Mouse (Mus musculus): Measurements from ENCODE around the gene Cfap299. TPM values are rescaled to one million over a fixed set of nuclear protein-coding genes. Genes with fewer than 3 reads are reported as not detected.

Gene Cfap299
- polyA plus RNA-seq, 1 experiment from 2014 or later = 0.46 TPM

DNA sequence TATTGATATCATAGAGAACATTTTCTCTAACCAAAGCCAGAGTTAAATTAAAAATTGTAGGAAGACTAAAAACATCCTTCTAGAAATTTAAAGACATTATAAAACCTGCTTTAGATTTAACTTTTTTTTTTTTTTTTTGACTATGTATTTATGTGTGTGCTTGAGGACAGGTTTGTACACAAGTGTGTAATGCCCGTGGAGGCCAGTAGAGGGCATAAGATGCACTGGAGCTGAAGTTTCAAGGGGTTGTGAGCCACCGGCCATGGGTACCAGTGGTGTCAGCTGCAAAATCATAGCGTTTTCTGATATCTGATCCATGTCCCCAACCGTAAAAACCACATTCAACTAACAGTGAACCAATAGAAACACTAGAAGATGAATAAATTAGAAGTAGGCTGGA is 377.5 kb downstream of the Cfap299 start:
- Histone ChIP-seq H3K27ac (no peak overlapping the region), H3K36me3 (no peaks in the 10 kb centered on the region), H3K27me3 (0 out of 2 replicates have a peak, but pooled peaks cover 3% of the 10 kb centered on the region), H3K4me1 (peaks cover 19% of the 10 kb centered on the region), H3K4me3 (no peak overlapping the region), H3K4me2 (replicated peaks) (no peak overlapping the region), H3K9me3 (no peaks in the 10 kb centered on the region), H3K9ac (no peak overlapping the region)
- no peak for ATAC-seq (ENCODE audit: low FRiP score, low read depth)
- WGBS = 72% methylated on average over 4 of the region's 4 CpGs

DNA sequence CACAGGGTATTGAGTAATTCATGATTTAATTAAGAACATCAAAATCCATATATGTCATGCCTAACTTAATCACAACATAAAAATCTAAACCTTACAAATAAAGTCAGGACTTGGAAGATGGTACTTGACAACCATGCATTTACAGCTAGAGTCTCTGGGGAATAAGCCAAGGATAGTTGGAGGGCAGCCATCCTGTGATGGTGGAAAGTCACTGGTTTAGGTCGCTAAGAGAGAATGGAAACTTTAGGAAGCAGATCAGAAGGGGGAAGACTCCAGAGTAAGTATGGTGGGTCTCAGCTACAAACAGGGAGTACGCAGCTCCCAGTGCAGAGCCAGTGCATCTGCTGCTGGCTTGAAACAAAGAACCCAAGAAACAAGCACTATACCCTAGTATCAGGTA is 386.3 kb downstream of the Cfap299 start:
- H3K9ac ChIP-seq = no peak overlapping the region
- no peak for ATAC-seq (ENCODE audit: low FRiP score, low read depth)
- H3K4me2 ChIP-seq (replicated peaks) = no peak overlapping the region
- H3K4me1 ChIP-seq = no peaks in the 10 kb centered on the region
- no peaks in the 10 kb centered on the region for H3K27me3 ChIP-seq
- H3K36me3 ChIP-seq = no peaks in the 10 kb centered on the region
- H3K4me3 ChIP-seq = no peak overlapping the region
- no peaks in the 10 kb centered on the region for H3K9me3 ChIP-seq
- no peak overlapping the region for H3K27ac ChIP-seq
- 77% methylated on average over 2 of the region's 2 CpGs for WGBS

DNA sequence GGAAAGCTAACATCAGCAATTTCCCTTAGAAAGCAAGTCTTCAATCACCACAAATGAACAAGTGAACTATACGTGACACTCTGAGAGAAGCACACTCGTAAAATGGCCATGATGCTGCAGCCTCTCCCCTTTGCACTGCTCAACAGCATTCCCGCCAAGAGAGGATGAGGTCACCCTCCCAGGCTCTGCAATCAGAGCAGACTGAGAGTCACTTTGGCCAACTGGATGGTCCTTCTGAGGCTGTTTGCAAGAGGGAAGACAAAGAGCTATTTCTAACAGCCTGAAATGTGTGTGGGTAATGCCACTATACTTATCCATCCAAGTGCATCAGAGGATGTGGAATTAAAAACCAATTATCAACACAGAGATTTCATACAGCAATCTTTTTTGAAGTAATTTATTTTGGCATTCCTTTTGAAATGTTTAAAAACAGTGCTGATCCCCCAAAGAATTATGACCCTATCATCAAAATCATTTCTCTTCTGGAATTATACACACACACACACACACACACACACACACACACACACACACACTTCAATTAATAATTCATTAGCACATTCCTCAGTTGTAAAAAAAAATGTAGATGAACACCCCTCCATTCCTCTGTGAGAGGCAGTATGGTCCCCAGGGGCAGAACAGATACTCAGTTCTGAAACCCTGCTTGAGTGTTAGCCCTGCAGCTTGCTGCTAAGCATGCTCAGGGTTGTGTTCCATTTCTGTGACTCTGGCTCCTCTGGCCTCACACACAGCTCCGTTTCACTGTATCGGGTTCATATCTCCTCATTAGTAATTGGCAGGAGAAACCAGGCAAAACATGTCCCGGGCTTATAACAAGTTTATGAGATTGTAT is 403.3 kb downstream of the Cfap299 start:
- Histone ChIP-seq H3K9ac (no peak overlapping the region), H3K36me3 (no peaks in the 10 kb centered on the region), H3K4me1 (peaks cover 10% of the 10 kb centered on the region; the same call in 1 of the 2 replicates), H3K4me3 (no peak overlapping the region), H3K4me2 (replicated peaks) (no peak overlapping the region), H3K27ac (no peak overlapping the region), H3K27me3 (0 out of 2 replicates have a peak, but pooled peaks cover 3% of the 10 kb centered on the region), H3K9me3 (no peaks in the 10 kb centered on the region)
- ATAC-seq (ENCODE audit: low FRiP score, low read depth) = peak; percentile 48; the same call in 1 of the 2 replicates
- 27% methylated on average over 6 of the region's 6 CpGs for WGBS

DNA sequence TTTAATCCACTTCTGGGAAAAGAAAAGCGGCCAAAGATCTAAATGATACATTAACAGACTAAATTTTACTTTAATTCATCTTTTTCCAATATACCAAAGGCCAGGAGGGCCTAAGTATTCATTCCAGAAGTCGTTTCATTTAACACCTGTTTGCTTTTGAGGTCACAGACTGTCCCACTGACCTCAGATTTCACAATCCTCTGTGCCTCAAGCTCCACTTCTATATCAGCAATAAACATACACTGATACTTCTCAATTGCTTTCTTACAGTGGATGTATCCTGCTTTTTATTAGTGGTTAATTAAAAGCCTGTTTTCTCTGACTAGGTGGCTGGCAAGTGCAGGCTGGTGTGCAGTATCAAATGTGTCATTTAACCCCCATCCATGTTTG is 403.9 kb downstream of the Cfap299 start:
- Histone ChIP-seq H3K36me3 (no peaks in the 10 kb centered on the region), H3K4me2 (replicated peaks) (no peak overlapping the region), H3K4me1 (peaks cover 10% of the 10 kb centered on the region; the same call in 1 of the 2 replicates), H3K4me3 (no peak overlapping the region), H3K9ac (no peak overlapping the region), H3K27ac (no peak overlapping the region), H3K9me3 (no peaks in the 10 kb centered on the region), H3K27me3 (0 out of 2 replicates have a peak, but pooled peaks cover 3% of the 10 kb centered on the region)
- no peak for ATAC-seq (ENCODE audit: low FRiP score, low read depth)
- 20% methylated on average over 2 of the region's 2 CpGs for WGBS

DNA sequence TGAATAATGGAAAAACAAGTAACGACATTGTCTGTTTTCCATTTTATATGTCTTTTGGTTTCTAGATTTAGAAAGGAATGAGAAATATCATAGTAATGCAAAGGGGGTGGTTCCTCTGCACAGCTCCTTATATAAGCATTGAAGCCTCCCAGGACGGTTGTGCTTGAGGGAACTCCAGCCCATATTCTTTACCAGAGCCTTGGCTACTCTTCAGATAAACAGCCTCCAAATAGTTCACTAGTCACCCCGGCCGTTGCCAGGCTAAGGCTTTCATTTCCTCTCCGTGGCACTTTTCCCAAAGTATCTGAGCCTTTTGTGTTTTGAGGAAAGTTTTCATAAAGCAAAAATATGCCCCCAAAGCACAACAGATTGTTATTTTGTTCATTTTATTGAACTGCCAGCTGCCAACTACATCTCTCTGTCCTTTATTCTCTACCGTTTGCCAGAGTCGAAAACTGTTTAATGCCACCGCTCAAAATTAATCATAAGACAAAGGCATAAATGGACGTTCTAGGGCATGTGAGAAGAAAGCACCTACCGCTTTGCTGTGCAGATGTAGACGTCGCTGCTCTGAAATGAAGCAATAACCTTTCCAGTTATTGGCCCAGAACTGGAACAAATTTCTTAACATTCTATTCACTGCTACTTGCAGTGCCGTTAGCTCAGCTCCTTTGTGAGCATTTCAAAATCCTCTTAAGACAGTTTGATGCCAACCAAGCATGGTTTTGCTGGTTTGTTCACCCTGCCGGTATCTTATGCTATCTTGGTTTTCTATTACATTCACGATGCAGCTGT is 433.0 kb downstream of the Cfap299 start:
- H3K4me1 ChIP-seq = no peaks in the 10 kb centered on the region
- H3K9ac ChIP-seq = no peak overlapping the region
- 73% methylated on average over 15 of the region's 15 CpGs for WGBS
- H3K9me3 ChIP-seq = no peaks in the 10 kb centered on the region
- H3K27me3 ChIP-seq = no peaks in the 10 kb centered on the region
- no peak overlapping the region for H3K4me3 ChIP-seq
- no peak for ATAC-seq (ENCODE audit: low FRiP score, low read depth)
- H3K36me3 ChIP-seq = no peaks in the 10 kb centered on the region
- H3K4me2 ChIP-seq (replicated peaks) = no peak overlapping the region
- no peak overlapping the region for H3K27ac ChIP-seq

DNA sequence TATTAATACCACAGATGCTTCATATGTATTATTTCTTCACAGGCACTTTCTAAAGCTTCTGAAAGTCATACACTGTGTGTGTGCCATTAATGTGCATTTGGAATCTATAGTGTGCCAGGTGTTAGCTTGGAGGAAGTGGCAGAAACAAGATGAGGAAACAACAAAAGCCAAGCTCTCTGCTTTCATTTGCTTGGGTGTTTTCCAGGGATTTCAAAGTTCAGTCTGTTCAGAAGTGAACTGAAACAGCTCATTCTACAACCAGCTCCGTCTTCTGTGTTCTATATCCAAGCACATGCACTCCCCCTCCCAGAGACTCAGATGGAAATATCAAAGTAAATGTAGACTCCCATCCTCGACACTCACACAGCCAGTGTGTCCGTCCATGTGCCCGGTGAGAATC is 449.5 kb downstream of the Cfap299 start:
- Histone ChIP-seq H3K9ac (no peak overlapping the region), H3K4me1 (no peaks in the 10 kb centered on the region), H3K36me3 (no peaks in the 10 kb centered on the region), H3K4me3 (no peak overlapping the region), H3K9me3 (no peaks in the 10 kb centered on the region), H3K4me2 (replicated peaks) (no peak overlapping the region), H3K27ac (no peak overlapping the region), H3K27me3 (no peaks in the 10 kb centered on the region)
- no peak for ATAC-seq (ENCODE audit: low FRiP score, low read depth)
- 88% methylated on average over 4 of the region's 4 CpGs for WGBS

DNA sequence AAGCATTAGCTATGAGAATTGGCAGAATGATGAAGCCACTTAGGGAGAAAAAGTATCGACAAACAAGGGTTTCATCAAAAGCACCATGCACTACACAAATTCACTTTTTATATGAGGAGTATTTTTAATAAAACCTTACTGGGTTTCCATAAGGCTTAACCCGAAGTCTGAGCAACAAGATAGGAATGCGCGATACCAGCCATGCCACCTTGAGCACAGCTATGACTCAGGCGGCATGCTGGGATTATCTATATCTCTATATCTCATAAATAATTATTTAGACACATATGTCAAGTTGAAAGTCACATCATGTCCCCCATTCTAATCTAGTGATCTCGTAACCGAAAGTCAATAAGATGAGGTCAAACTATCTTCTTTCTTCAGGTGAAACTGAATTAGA is 453.0 kb downstream of the Cfap299 start:
- ATAC-seq (ENCODE audit: low FRiP score, low read depth) = no peak
- WGBS = 93% methylated on average over 7 of the region's 7 CpGs
- Histone ChIP-seq H3K9me3 (no peaks in the 10 kb centered on the region), H3K4me1 (no peaks in the 10 kb centered on the region), H3K4me2 (replicated peaks) (no peak overlapping the region), H3K9ac (no peak overlapping the region), H3K27me3 (peaks cover 2% of the 10 kb centered on the region; the same call in 1 of the 2 replicates), H3K4me3 (no peak overlapping the region), H3K36me3 (no peaks in the 10 kb centered on the region), H3K27ac (no peak overlapping the region)

DNA sequence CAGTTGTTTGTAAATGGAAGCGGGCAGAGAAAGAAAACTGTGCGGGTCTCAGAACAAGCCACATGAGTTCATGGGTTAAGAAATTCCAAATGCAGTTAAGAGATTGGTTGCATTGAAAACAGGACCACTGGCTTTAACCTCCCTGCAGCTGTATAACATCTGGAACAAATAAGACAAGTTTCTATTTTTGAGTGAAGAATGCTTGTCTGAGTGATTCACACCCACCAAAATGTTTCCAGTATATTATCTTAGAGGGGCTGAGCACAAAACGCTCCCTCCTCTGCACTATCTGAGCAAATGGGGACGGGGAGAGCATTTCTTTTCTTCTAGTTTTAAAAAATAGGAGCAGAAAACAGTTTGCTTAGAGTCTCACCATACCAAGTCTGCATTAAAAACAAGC is 458.6 kb downstream of the Cfap299 start:
- no peaks in the 10 kb centered on the region for H3K9me3 ChIP-seq
- ATAC-seq (ENCODE audit: low FRiP score, low read depth) = no peak
- no peak overlapping the region for H3K9ac ChIP-seq
- H3K4me2 ChIP-seq (replicated peaks) = no peak overlapping the region
- H3K4me1 ChIP-seq = peaks cover 26% of the 10 kb centered on the region
- H3K27ac ChIP-seq = no peak overlapping the region
- no peak overlapping the region for H3K4me3 ChIP-seq
- H3K27me3 ChIP-seq = peaks cover 16% of the 10 kb centered on the region
- no peaks in the 10 kb centered on the region for H3K36me3 ChIP-seq
- 24% methylated on average over 4 of the region's 4 CpGs for WGBS

DNA sequence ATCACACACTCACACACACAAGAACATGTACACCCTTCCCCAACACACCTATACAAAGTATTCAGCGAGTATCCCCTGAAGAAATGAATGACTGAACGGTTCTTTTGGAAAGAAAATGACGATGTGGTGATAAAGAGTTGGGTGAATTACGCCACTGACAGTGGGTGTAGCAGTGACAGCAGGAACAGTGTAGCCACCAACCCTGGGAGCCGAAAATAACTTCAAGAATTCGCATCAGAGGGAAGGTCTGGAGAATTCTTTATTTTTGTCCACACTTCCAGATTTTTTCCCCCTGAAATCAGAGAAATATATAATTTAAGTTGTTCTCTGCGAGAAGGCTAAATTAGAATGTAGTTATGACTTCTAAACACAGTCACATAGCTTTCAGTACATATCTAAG is 459.5 kb downstream of the Cfap299 start:
- no peaks in the 10 kb centered on the region for H3K9me3 ChIP-seq
- peaks cover 23% of the 10 kb centered on the region for H3K27me3 ChIP-seq
- H3K4me3 ChIP-seq = no peak overlapping the region
- peaks cover 26% of the 10 kb centered on the region for H3K4me1 ChIP-seq
- WGBS = 79% methylated on average over 7 of the region's 7 CpGs
- no peak for ATAC-seq (ENCODE audit: low FRiP score, low read depth)
- no peak overlapping the region for H3K9ac ChIP-seq
- H3K4me2 ChIP-seq (replicated peaks) = no peak overlapping the region
- no peaks in the 10 kb centered on the region for H3K36me3 ChIP-seq
- H3K27ac ChIP-seq = no peak overlapping the region

DNA sequence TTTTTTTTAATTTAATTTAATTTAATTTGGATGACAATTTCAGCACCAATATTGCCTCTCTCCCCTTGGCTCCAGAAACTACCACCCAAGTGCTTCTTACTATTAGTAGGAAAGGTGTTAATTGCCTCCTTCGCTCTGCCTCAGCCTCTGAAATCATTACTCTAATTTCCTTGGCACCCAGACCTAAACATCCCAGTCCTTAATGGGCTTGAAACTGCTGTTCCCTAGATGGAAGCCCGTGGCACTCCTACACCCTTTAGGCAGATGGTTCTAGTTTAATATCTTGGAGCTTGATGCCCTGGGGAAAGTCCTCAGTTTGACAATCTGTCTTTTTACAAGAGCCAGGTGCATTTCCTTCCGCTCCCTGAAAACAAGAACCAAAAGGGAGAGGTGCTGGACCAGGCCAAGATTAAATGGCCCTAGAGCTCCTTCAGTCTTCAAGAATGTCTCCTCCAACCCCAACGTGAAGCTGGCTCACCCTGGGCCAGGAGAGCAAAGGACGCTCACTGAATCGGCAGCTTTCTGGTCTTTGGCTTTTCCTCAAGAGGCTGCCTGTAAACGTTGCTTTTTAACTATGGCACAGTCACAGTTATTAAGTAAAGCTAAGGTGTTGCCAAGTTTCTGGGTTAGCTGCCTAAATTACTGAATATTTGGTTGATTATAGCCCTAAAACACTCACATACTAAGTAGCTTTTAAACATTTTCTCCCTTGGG is 461.9 kb downstream of the Cfap299 start:
- Histone ChIP-seq H3K27ac (no peak overlapping the region), H3K9me3 (no peaks in the 10 kb centered on the region), H3K4me1 (peaks cover 26% of the 10 kb centered on the region), H3K36me3 (no peaks in the 10 kb centered on the region), H3K27me3 (peaks cover 27% of the 10 kb centered on the region), H3K4me3 (no peak overlapping the region), H3K9ac (no peak overlapping the region), H3K4me2 (replicated peaks) (0 out of 2 replicates have a peak overlapping the region, but pooled peaks have one; percentile 4)
- peak; percentile 48; the same call in 1 of the 2 replicates for ATAC-seq (ENCODE audit: low FRiP score, low read depth)
- WGBS = 14% methylated on average over 7 of the region's 7 CpGs

DNA sequence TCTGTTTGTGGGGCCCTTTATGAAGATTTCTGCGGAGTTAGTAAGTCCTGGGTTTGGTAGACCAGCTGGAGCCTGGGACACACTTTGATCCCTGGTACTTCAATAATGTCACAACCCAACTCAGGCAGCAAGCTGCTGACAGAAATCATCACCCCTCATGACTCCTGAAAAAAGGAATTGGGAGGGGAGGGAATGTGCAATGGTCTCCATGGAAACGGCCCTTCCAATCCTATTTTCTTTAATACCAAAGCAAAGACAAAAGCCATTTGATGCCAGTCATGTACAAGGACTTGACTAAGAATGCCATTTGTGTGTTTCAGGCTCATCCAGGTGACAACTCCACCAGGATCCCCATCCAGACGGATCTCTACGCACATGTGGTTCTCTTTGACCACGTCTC is 472.4 kb downstream of the Cfap299 start:
- Histone ChIP-seq H3K4me2 (replicated peaks) (no peak overlapping the region), H3K9me3 (no peaks in the 10 kb centered on the region), H3K27ac (no peak overlapping the region), H3K4me1 (no peaks in the 10 kb centered on the region), H3K4me3 (no peak overlapping the region), H3K9ac (no peak overlapping the region), H3K36me3 (no peaks in the 10 kb centered on the region), H3K27me3 (no peaks in the 10 kb centered on the region)
- no peak for ATAC-seq (ENCODE audit: low FRiP score, low read depth)
- WGBS = 65% methylated on average over 5 of the region's 5 CpGs

DNA sequence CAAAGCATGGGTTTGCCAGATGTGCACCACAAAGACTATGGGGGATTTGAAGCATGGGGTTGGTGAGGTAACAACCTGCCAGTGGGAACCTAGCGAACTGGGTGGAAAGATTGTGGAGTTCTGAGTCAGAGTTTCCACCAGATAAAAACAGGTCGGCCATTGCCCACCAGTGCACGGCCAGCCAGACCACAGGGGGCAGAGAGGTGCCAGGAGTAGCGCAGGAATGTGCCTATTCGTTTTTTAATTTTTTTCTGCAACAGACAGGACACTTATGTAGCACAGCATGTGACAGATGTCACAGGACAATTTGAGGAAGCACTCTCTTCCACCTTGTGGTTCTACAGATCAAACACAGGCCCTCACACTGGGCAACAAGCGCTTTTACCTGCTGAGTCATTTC is 475.7 kb downstream of the Cfap299 start:
- WGBS = 88% methylated on average over 6 of the region's 6 CpGs
- Histone ChIP-seq H3K9me3 (no peaks in the 10 kb centered on the region), H3K27ac (no peak overlapping the region), H3K4me1 (no peaks in the 10 kb centered on the region), H3K9ac (no peak overlapping the region), H3K36me3 (no peaks in the 10 kb centered on the region), H3K4me2 (replicated peaks) (no peak overlapping the region), H3K4me3 (no peak overlapping the region), H3K27me3 (no peaks in the 10 kb centered on the region)
- no peak for ATAC-seq (ENCODE audit: low FRiP score, low read depth)

Data from limb, embryonic 13.5 days (tissue).